Mouse (Mus musculus): Measurements from ENCODE around the gene Npcd. TPM values are rescaled to one million over a fixed set of nuclear protein-coding genes. Genes with fewer than 3 reads are reported as not detected.
"Not testable (repeated sequence)": the region's sequence is repeated elsewhere in the genome, so short reads cannot be mapped to it uniquely, and the experiment has no call there.

The Npcd gene
- polyA plus RNA-seq, 1 experiment from 2014 or later, result 0.56 TPM

- WGBS, result 89% methylated on average over 4 of the region's 4 CpGs
- Histone ChIP-seq H3K4me3 (ENCODE audit: low read depth, low read length) (no peak overlapping the region), H3K9ac (replicated peaks; ENCODE audit: low read length) (no peak overlapping the region), H3K27ac (replicated peaks; ENCODE audit: low read depth, low read length) (no peak overlapping the region), H3K27me3 (ENCODE audit: control insufficient read depth, insufficient read depth, low read length) (no peaks in the 10 kb centered on the region), H3K4me2 (ENCODE audit: low read depth, low read length) (no peak overlapping the region), H3K4me1 (ENCODE audit: control insufficient read depth, insufficient read depth, low read length) (no peaks in the 10 kb centered on the region), H3K9me3 (replicated peaks; ENCODE audit: control insufficient read depth, low read length) (no peaks in the 10 kb centered on the region), H3K36me3 (replicated peaks; ENCODE audit: control insufficient read depth, insufficient read depth, low read depth, low read length) (no peaks in the 10 kb centered on the region)
- DNase-seq (ENCODE audit: low spot score) (no peak), ATAC-seq (replicated peaks; ENCODE audit: insufficient number of reproducible peaks, low FRiP score, low TSS enrichment, low read depth) (no peak)
Observed at GRCm38 (mm10) chr15:79818325-79818724, 15.7 kb downstream of the Npcd start.

DNA sequence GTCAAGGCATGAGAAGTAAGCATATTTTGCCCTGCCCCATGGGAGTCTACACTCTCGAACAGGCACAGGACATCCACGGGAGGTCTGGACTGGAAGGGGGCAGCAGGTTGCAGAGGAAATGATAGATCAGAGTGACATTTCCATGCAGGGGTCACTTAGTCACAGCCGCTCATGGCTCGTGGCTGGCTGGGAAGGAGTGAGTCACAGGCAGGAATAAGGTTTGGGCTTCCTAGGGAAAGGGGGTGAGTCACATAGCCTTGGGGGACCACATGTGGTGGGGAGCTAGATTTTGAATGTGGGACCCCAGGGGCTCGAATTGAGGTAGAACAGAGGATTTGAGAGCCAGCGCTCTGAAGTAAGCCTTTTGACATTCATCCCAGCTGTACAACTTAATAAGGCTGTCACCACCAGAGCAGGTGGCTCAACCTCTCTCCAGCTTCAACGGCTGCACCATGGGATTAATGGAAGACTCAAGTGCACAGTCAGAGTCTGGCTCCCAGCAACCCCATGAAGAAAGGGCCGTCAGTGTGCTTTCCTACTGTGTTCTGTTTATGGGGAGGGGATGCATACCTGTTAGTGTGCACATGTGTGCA, 20.3 kb downstream of the Npcd start:
- Histone ChIP-seq H3K27me3 (ENCODE audit: control insufficient read depth, insufficient read depth, low read length) (no peaks in the 10 kb centered on the region), H3K27ac (replicated peaks; ENCODE audit: low read depth, low read length) (no peak overlapping the region), H3K36me3 (replicated peaks; ENCODE audit: control insufficient read depth, insufficient read depth, low read depth, low read length) (no peaks in the 10 kb centered on the region), H3K4me3 (ENCODE audit: low read depth, low read length) (no peak overlapping the region), H3K4me2 (ENCODE audit: low read depth, low read length) (no peak overlapping the region), H3K9me3 (replicated peaks; ENCODE audit: control insufficient read depth, low read length) (no peaks in the 10 kb centered on the region), H3K9ac (replicated peaks; ENCODE audit: low read length) (no peak overlapping the region), H3K4me1 (ENCODE audit: control insufficient read depth, insufficient read depth, low read length) (no peaks in the 10 kb centered on the region)
- ATAC-seq (replicated peaks; ENCODE audit: insufficient number of reproducible peaks, low FRiP score, low TSS enrichment, low read depth), result no peak
- no peak for DNase-seq (ENCODE audit: low spot score)
- WGBS, result 49% methylated on average over 8 of the region's 8 CpGs

DNA sequence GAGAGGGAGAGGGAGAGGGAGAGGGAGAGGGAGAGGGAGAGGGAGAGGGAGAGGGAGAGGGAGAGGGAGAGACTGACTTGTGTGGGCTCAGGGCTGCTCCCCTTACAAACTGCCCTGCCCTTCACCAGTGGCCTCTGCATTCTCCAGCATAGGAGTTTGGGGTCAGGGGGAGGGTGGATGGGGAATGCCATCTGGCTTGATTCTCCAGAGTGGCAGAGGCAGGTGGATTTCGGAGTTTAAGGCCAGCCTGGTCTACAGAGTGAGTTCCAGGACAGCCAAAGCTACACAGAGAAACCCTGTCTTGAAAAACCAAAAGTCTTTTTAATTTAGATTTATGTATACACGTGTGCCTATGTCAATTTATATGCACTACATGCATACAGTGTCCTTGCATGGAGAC, 21.2 kb downstream of the Npcd start:
- H3K27me3 ChIP-seq (ENCODE audit: control insufficient read depth, insufficient read depth, low read length); DNase-seq (ENCODE audit: low spot score); H3K4me2 ChIP-seq (ENCODE audit: low read depth, low read length); H3K4me3 ChIP-seq (ENCODE audit: low read depth, low read length); ATAC-seq (replicated peaks; ENCODE audit: insufficient number of reproducible peaks, low FRiP score, low TSS enrichment, low read depth); H3K36me3 ChIP-seq (replicated peaks; ENCODE audit: control insufficient read depth, insufficient read depth, low read depth, low read length); H3K9ac ChIP-seq (replicated peaks; ENCODE audit: low read length); H3K27ac ChIP-seq (replicated peaks; ENCODE audit: low read depth, low read length); H3K9me3 ChIP-seq (replicated peaks; ENCODE audit: control insufficient read depth, low read length); H3K4me1 ChIP-seq (ENCODE audit: control insufficient read depth, insufficient read depth, low read length): not testable (repeated sequence)
- 65% methylated on average over 2 of the region's 2 CpGs for WGBS

- Histone ChIP-seq H3K9ac (replicated peaks; ENCODE audit: low read length) (no peak overlapping the region), H3K36me3 (replicated peaks; ENCODE audit: control insufficient read depth, insufficient read depth, low read depth, low read length) (no peaks in the 10 kb centered on the region), H3K27me3 (ENCODE audit: control insufficient read depth, insufficient read depth, low read length) (peaks cover 7% of the 10 kb centered on the region; the same call in 1 of the 2 replicates), H3K9me3 (replicated peaks; ENCODE audit: control insufficient read depth, low read length) (no peaks in the 10 kb centered on the region), H3K27ac (replicated peaks; ENCODE audit: low read depth, low read length) (no peak overlapping the region), H3K4me2 (ENCODE audit: low read depth, low read length) (no peak overlapping the region), H3K4me3 (ENCODE audit: low read depth, low read length) (no peak overlapping the region), H3K4me1 (ENCODE audit: control insufficient read depth, insufficient read depth, low read length) (no peaks in the 10 kb centered on the region)
- no peak for ATAC-seq (replicated peaks; ENCODE audit: insufficient number of reproducible peaks, low FRiP score, low TSS enrichment, low read depth)
- DNase-seq (ENCODE audit: low spot score), result no peak
- WGBS, result 68% methylated on average over 4 of the region's 4 CpGs
Observed at GRCm38 (mm10) chr15:79810997-79811396, 23.0 kb downstream of the Npcd start.

DNA sequence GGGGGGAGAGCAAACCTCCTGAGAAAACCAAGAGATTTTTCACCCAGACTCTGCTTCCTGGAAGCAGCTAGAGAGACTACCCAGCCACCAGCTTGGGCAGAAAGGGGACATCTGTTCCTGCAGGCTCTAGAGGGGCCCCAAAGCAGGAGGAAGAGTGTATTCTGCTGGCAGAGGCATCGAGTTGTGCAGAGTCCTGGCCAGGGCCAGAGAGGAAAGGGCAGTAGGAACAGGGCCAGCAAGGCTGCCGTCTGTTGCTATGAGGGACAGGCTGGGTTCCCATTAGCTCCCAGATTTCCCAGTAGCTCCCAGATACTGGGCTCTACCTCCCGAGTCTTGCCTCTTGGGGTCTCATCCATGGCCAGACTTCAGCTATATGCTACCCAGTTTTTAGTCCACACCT, 24.0 kb downstream of the Npcd start:
- H3K4me2 ChIP-seq (ENCODE audit: low read depth, low read length), result no peak overlapping the region
- H3K27ac ChIP-seq (replicated peaks; ENCODE audit: low read depth, low read length), result no peak overlapping the region
- no peaks in the 10 kb centered on the region for H3K9me3 ChIP-seq (replicated peaks; ENCODE audit: control insufficient read depth, low read length)
- no peak overlapping the region; the same call in 1 of the 2 replicates for H3K9ac ChIP-seq (replicated peaks; ENCODE audit: low read length)
- 63% methylated on average over 3 of the region's 3 CpGs for WGBS
- no peaks in the 10 kb centered on the region for H3K36me3 ChIP-seq (replicated peaks; ENCODE audit: control insufficient read depth, insufficient read depth, low read depth, low read length)
- H3K27me3 ChIP-seq (ENCODE audit: control insufficient read depth, insufficient read depth, low read length), result peaks cover 16% of the 10 kb centered on the region
- ATAC-seq (replicated peaks; ENCODE audit: insufficient number of reproducible peaks, low FRiP score, low TSS enrichment, low read depth), result no peak
- no peak for DNase-seq (ENCODE audit: low spot score)
- no peak overlapping the region for H3K4me3 ChIP-seq (ENCODE audit: low read depth, low read length)
- H3K4me1 ChIP-seq (ENCODE audit: control insufficient read depth, insufficient read depth, low read length), result no peaks in the 10 kb centered on the region

DNA sequence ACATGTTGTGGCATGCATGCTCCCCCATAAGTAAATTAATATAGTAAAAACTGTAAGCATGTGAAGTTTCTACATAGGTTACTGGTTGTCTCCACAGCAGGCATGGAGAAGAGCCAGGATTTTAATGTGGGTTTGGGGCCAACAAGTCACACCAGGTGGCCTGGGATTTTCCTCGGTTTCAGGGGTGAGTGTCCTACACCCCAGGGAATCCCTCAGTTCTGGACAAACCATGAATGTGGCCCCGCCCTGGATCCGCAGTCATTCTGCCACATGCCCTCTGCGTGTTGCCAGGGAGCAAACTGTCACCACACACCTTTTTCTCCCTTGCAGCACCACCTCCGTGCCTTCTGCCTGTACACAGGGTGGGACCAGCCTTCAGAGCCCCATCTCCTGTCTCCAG, 25.4 kb downstream of the Npcd start:
- no peak for ATAC-seq (replicated peaks; ENCODE audit: insufficient number of reproducible peaks, low FRiP score, low TSS enrichment, low read depth)
- Histone ChIP-seq H3K9me3 (replicated peaks; ENCODE audit: control insufficient read depth, low read length) (no peaks in the 10 kb centered on the region), H3K4me1 (ENCODE audit: control insufficient read depth, insufficient read depth, low read length) (peaks cover 3% of the 10 kb centered on the region; the same call in 1 of the 2 replicates), H3K27me3 (ENCODE audit: control insufficient read depth, insufficient read depth, low read length) (peaks cover 30% of the 10 kb centered on the region), H3K27ac (replicated peaks; ENCODE audit: low read depth, low read length) (no peak overlapping the region), H3K4me2 (ENCODE audit: low read depth, low read length) (no peak overlapping the region), H3K36me3 (replicated peaks; ENCODE audit: control insufficient read depth, insufficient read depth, low read depth, low read length) (no peaks in the 10 kb centered on the region), H3K4me3 (ENCODE audit: low read depth, low read length) (no peak overlapping the region), H3K9ac (replicated peaks; ENCODE audit: low read length) (no peak overlapping the region)
- WGBS, result 59% methylated on average over 5 of the region's 5 CpGs
- no peak for DNase-seq (ENCODE audit: low spot score)

GRCm38 (mm10) chr15:79808114-79808513, 25.9 kb downstream of the Npcd start:
- no peak for ATAC-seq (replicated peaks; ENCODE audit: insufficient number of reproducible peaks, low FRiP score, low TSS enrichment, low read depth)
- Histone ChIP-seq H3K27me3 (ENCODE audit: control insufficient read depth, insufficient read depth, low read length) (peaks cover 35% of the 10 kb centered on the region), H3K4me1 (ENCODE audit: control insufficient read depth, insufficient read depth, low read length) (peaks cover 3% of the 10 kb centered on the region; the same call in 1 of the 2 replicates), H3K4me2 (ENCODE audit: low read depth, low read length) (no peak overlapping the region), H3K4me3 (ENCODE audit: low read depth, low read length) (no peak overlapping the region), H3K27ac (replicated peaks; ENCODE audit: low read depth, low read length) (no peak overlapping the region), H3K9ac (replicated peaks; ENCODE audit: low read length) (no peak overlapping the region), H3K9me3 (replicated peaks; ENCODE audit: control insufficient read depth, low read length) (no peaks in the 10 kb centered on the region), H3K36me3 (replicated peaks; ENCODE audit: control insufficient read depth, insufficient read depth, low read depth, low read length) (no peaks in the 10 kb centered on the region)
- WGBS, result 32% methylated on average over 5 of the region's 5 CpGs
- DNase-seq (ENCODE audit: low spot score), result peak; percentile 70

DNA sequence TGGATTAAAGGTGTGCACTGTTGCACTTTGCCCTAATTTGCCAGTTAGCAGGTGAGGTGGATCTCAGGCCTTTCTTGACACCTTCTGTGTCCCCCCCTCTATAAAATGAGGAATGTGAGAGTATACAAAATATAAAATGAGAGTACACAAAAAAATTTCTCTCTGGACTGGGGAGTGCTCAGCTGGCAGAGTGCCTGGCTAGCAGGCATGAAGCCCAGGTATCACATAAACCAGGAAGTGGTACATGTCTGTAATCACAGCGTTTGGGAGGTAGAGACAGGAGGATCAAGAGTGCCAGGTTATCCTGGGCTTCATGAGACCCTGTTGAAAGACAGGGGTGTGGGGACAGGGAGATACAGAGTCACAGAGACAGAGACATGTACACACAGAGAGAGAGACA, 27.0 kb downstream of the Npcd start:
- H3K4me1 ChIP-seq (ENCODE audit: control insufficient read depth, insufficient read depth, low read length), result peaks cover 3% of the 10 kb centered on the region; the same call in 1 of the 2 replicates
- no peak for DNase-seq (ENCODE audit: low spot score)
- H3K36me3 ChIP-seq (replicated peaks; ENCODE audit: control insufficient read depth, insufficient read depth, low read depth, low read length), result no peaks in the 10 kb centered on the region
- no peak overlapping the region for H3K27ac ChIP-seq (replicated peaks; ENCODE audit: low read depth, low read length)
- H3K4me3 ChIP-seq (ENCODE audit: low read depth, low read length), result no peak overlapping the region
- 47% methylated on average over 1 of the region's 1 CpGs for WGBS
- H3K4me2 ChIP-seq (ENCODE audit: low read depth, low read length), result no peak overlapping the region
- no peaks in the 10 kb centered on the region for H3K9me3 ChIP-seq (replicated peaks; ENCODE audit: control insufficient read depth, low read length)
- no peak for ATAC-seq (replicated peaks; ENCODE audit: insufficient number of reproducible peaks, low FRiP score, low TSS enrichment, low read depth)
- no peak overlapping the region for H3K9ac ChIP-seq (replicated peaks; ENCODE audit: low read length)
- H3K27me3 ChIP-seq (ENCODE audit: control insufficient read depth, insufficient read depth, low read length), result peaks cover 46% of the 10 kb centered on the region
